Mouse (Mus musculus) urinary bladder, postnatal 4 days (tissue): Measurements from ENCODE around the gene Krtap4-7.
"Not testable (repeated sequence)": the region's sequence is repeated elsewhere in the genome, so short reads cannot be mapped to it uniquely, and the experiment has no call there.

Experiments
- DNase-seq, 2 experiments: peaks; one replicate each; pipeline ENCODE4 v3.0.0; 2021 to 2022; ENCODE audit warnings: low spot score in 2 of 2

Gene Krtap4-7

GRCm38 (mm10) chr11:99597742-99598141, 46.1 kb downstream of the Krtap4-7 start, which contains the start of gene Krtap9-3:
Gene Krtap9-3 (minus strand): TSS chr11:99598105.
- not testable (repeated sequence) for DNase-seq
